Mouse (Mus musculus): ENCODE results near the gene Wnt5b. TPM values are rescaled to one million over a fixed set of nuclear protein-coding genes. Genes with fewer than 3 reads are reported as not detected.
"Not testable (repeated sequence)": the region's sequence is repeated elsewhere in the genome, so short reads cannot be mapped to it uniquely, and the experiment has no call there.

Gene Wnt5b
- polyA plus RNA-seq, 1 experiment from 2014 or later: 5.8 TPM

DNA sequence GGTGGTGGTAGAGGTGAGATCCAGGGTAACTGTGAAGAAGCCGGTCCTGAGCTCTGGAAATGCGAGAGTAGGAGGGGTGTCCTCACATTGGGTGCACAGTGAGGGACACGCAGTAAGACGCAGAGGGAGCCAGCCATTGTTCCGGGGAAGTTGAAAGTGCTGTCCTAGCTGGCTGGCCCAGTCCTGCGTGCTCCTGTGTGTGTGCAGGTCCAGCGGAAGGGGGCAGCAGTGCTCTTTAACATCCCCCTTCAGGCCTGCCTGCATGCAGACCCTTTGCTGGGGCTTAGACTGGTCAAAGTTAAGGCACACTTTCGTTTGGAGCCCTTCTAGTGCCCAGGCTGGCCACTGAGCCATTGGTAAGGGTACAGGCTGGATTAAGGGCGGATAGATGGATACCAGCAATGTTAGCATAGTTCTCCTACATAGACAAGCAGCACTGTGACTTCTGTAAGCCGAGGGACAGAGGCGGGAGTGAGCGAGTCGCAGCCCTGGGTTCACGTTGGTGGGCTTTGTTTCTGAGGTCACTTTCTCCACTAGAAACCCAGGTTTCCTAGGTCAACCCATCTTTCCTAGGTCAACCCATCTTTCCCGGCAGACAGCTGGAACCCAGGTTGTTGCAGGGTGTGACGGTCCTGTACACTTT lies 61.1 kb downstream of the Wnt5b start:
- whole genome bisulfite sequencing: 50% methylated on average over 16 of the region's 16 CpGs
- H3K27me3 ChIP-seq: no peaks in the 10 kb centered on the region
- no peak for ATAC-seq (replicated peaks; ENCODE audit: insufficient number of reproducible peaks, insufficient read depth, low FRiP score, low read depth)
- 0 out of 2 replicates have a peak overlapping the region, but pooled peaks have one; percentile 25 for H3K9ac ChIP-seq
- no peaks in the 10 kb centered on the region for H3K9me3 ChIP-seq (replicated peaks)
- H3K4me1 ChIP-seq (replicated peaks): peaks cover 48% of the 10 kb centered on the region
- peak overlapping the region; percentile 94 for H3K4me2 ChIP-seq
- no peaks in the 10 kb centered on the region for H3K36me3 ChIP-seq
- H3K4me3 ChIP-seq: peak overlapping the region; percentile 29
- 0 out of 2 replicates have a peak overlapping the region, but pooled peaks have one; percentile 21 for H3K27ac ChIP-seq

DNA sequence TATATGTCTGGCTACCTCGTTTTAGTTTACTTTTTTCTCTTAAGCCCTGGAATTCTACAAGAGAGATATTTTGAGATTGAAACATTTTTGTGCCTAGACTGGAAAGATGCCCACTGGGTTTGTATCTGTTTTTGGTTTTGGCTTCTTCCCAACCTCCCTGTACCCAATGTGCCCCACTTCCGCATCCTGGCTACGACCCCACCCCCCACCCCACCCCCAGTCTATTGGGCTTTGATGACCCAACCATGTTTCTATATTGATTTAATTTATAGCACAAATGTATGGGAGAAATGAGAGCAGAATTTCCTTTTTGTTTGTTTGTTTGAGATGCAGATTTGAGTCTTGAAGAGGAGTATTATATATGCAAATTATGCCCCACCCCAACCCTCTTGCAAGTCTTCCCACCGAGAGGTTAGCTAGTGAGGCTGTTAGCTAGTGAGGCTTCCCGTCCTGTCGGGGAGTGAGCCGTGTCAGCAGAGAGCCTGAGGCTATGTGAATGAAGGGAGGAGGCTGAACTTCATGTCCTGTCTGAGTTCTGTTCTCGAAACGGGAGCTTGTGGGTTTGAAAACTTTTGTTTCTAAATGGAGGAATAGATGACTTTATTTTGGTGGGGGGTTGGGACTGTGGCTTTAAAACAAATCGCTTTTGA lies 62.3 kb downstream of the Wnt5b start:
- H3K27ac ChIP-seq; H3K9me3 ChIP-seq (replicated peaks); ATAC-seq (replicated peaks; ENCODE audit: insufficient number of reproducible peaks, insufficient read depth, low FRiP score, low read depth); H3K36me3 ChIP-seq; H3K27me3 ChIP-seq: not testable (repeated sequence)
- WGBS: 8% methylated on average over 10 of the region's 10 CpGs
- Histone ChIP-seq H3K9ac (peak overlapping the region; percentile 18; the same call in 1 of the 2 replicates), H3K4me1 (replicated peaks) (peaks cover 57% of the 10 kb centered on the region), H3K4me3 (peak overlapping the region; percentile 88), H3K4me2 (peak overlapping the region; percentile 94)

DNA sequence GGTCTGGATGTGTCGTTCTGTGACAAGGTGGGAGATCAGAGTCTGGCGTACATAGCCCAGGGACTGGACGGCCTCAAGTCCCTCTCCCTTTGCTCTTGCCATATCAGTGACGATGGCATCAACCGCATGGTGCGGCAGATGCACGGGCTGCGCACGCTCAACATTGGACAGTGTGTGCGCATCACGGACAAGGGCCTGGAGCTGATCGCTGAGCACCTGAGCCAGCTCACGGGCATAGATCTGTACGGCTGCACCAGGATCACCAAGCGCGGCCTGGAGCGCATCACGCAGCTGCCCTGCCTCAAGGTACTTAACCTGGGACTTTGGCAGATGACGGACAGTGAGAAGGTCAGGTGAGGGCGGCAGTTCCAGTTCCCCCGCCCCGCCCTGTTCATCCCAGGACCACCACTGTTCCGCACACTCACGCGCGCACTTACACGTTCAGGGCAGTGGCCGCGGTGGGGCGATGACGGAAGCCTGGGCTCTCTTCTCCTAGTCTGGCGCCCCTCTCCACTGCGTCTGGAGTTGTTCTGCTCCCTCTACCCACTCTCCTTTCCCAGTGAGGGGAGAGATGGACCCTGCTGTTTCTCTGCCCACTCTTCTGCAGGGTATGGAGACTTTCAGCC lies 63.3 kb downstream of the Wnt5b start:
- peaks cover 57% of the 10 kb centered on the region for H3K4me1 ChIP-seq (replicated peaks)

DNA sequence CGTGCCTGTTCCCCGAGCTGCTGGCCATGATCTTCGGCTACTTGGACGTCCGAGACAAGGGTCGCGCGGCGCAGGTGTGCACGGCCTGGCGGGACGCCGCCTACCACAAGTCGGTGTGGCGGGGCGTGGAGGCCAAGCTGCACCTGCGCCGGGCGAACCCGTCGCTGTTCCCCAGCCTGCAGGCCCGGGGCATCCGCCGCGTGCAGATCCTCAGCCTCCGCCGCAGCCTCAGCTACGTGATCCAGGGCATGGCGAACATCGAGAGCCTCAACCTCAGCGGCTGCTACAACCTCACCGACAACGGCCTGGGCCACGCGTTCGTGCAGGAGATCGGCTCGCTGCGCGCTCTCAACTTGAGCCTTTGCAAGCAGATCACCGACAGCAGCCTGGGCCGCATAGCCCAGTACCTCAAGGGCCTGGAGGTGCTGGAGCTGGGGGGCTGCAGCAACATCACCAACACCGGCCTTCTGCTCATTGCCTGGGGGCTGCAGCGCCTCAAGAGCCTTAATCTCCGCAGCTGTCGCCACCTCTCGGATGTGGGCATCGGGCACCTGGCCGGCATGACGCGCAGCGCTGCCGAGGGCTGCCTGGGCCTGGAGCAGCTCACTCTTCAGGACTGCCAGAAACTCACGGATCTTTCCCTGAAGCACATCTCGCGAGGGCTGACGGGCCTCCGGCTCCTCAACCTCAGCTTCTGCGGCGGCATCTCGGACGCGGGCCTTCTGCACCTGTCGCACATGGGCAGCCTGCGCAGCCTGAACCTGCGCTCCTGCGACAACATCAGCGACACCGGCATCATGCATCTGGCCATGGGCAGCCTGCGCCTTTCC lies 64.1 kb downstream of the Wnt5b start:
- peaks cover 52% of the 10 kb centered on the region for H3K4me1 ChIP-seq (replicated peaks)

More for the DNA sequence above, 63.3 kb downstream of the Wnt5b start:
- ATAC-seq (replicated peaks; ENCODE audit: insufficient number of reproducible peaks, insufficient read depth, low FRiP score, low read depth): no peak
- H3K36me3 ChIP-seq: no peaks in the 10 kb centered on the region
- peak overlapping the region; percentile 94 for H3K9ac ChIP-seq
- H3K9me3 ChIP-seq (replicated peaks): no peaks in the 10 kb centered on the region
- H3K27me3 ChIP-seq: no peaks in the 10 kb centered on the region
- H3K4me3 ChIP-seq: peak overlapping the region; percentile 88
- WGBS: under 1% methylated on average over 33 of the region's 33 CpGs
- peak overlapping the region; percentile 94 for H3K4me2 ChIP-seq
- H3K27ac ChIP-seq: peak overlapping the region; percentile 99

DNA sequence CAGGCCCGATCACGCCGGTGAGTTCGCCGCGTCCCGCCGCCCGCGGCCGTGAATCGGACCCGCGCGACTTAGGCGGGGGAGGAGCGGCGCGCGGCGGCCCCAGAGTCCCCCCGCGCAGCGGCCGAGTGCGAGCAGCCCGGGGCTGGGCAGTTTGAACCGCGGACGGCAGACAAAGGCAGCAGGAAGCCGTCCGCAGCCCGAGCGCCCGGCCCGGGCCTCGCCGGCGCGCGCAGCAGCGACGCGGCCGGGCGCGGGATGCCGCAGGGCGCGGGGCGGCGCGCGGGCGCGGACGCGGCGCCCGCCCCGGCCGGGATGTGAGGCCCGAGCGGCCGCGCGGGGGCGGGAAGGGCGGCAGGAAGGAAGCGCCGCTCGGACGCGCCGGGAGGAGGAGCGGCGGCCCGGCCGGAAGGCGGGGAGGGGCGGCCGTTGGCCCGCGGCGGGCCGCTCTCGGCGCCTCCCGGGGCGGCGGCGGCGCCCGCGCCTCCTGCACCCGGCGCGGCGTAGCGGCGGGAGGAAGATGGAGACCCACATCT lies 64.7 kb downstream of the Wnt5b start, which contains the start of gene Fbxl14:
Fbxl14 (plus strand) TSS at position 326 of the 533 bp plus-strand sequence.
- H3K4me3 ChIP-seq: peak within 1 kb of the TSS; percentile 88
- no peaks in the 10 kb centered on the region for H3K27me3 ChIP-seq
- peak within 1 kb of the TSS; percentile 94 for H3K9ac ChIP-seq
- no peaks in the 10 kb centered on the region for H3K9me3 ChIP-seq (replicated peaks)
- WGBS: under 1% methylated on average over 69 of the region's 101 CpGs
- H3K36me3 ChIP-seq: no peaks in the 10 kb centered on the region
- peak within 1 kb of the TSS; percentile 94 for H3K4me2 ChIP-seq
- peak; percentile 82 for ATAC-seq (replicated peaks; ENCODE audit: insufficient number of reproducible peaks, insufficient read depth, low FRiP score, low read depth)
- peaks cover 49% of the 10 kb centered on the region for H3K4me1 ChIP-seq (replicated peaks)
- H3K27ac ChIP-seq: peak within 1 kb of the TSS; percentile 99

More for the DNA sequence above, 64.1 kb downstream of the Wnt5b start:
- no peaks in the 10 kb centered on the region for H3K27me3 ChIP-seq
- no peaks in the 10 kb centered on the region for H3K36me3 ChIP-seq
- WGBS: under 1% methylated on average over 70 of the region's 70 CpGs
- peak overlapping the region; percentile 94 for H3K4me2 ChIP-seq
- H3K4me3 ChIP-seq: peak overlapping the region; percentile 88
- H3K27ac ChIP-seq: peak overlapping the region; percentile 99
- peak; percentile 16; the same call in 1 of the 2 replicates for ATAC-seq (replicated peaks; ENCODE audit: insufficient number of reproducible peaks, insufficient read depth, low FRiP score, low read depth)
- no peaks in the 10 kb centered on the region for H3K9me3 ChIP-seq (replicated peaks)
- peak overlapping the region; percentile 94 for H3K9ac ChIP-seq

DNA sequence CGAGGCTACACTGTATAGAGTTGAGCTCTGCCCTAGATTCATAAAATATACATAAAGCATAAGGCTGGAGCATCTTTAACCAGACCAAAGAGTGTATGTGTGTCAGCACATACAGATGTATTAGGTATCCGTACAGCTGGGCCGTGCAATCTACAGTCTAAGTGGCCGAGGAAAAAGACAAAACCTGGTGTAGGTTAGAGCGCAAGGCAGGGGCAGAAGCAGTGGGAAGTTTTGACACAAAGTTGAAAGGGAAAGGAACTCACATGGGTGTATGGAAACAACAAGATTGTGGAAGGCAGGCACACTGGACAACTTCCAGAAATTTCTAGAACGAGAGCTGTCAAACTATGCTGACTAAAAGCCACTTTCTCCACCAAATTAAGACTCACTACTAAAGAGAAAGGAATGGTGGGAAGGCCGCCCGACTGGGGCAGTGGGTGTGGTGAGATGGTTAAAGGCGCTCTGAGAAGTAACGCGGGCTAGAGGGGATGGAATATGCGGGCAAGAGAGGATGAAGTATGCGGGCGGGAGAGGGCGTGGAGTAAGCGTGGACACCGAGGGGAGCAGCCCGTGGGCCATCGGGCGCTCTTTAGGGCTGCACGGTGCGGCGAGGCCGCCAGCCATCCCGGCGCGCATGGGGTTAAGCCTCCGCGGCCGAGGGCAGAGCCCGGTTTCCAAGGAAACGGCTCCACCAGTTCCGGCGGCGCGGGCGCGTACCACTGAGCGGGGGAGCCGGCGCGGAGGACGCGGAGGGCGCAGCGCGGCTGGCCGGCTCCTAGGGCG lies 65.4 kb downstream of the Wnt5b start:
- H3K4me3 ChIP-seq: peak overlapping the region; percentile 88
- no peaks in the 10 kb centered on the region for H3K9me3 ChIP-seq (replicated peaks)
- 1% methylated on average over 49 of the region's 49 CpGs for WGBS

DNA sequence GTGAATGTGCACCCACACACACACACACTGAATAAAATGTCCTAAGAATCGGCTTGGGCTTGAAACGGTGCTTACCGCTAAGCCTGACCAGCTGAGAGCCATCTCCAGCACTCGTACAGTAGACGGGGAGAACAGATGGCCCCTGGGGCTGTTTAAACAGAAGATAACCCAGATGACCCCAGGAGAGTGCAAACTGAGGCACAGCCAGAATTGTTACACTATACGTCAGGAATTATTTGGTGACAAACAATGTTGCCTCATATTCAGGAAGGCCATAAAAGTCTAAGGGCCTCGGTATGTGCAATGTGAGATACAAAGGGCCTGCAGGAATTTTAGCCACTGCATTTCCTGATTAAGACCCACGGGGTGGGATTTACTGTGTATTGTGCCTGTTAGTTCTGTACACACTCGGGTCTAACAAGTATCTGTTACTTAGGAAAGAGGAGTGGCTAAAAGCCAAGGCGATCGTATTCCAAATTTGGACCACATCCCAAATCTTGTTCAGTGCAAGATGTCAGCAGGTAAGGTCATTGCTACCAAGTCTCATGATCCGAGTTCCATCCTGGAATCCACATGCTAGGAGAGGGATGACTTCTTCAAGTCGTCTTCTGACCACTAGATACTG lies 66.3 kb downstream of the Wnt5b start:
- WGBS: 25% methylated on average over 13 of the region's 13 CpGs
- no peak overlapping the region for H3K9ac ChIP-seq
- no peak for ATAC-seq (replicated peaks; ENCODE audit: insufficient number of reproducible peaks, insufficient read depth, low FRiP score, low read depth)

More for the DNA sequence above, 65.4 kb downstream of the Wnt5b start:
- peak; percentile 88 for ATAC-seq (replicated peaks; ENCODE audit: insufficient number of reproducible peaks, insufficient read depth, low FRiP score, low read depth)
- Histone ChIP-seq H3K36me3 (no peaks in the 10 kb centered on the region), H3K27me3 (no peaks in the 10 kb centered on the region), H3K9ac (peak overlapping the region; percentile 94), H3K4me2 (peak overlapping the region; percentile 94), H3K27ac (peak overlapping the region; percentile 99), H3K4me1 (replicated peaks) (peaks cover 50% of the 10 kb centered on the region)

DNA sequence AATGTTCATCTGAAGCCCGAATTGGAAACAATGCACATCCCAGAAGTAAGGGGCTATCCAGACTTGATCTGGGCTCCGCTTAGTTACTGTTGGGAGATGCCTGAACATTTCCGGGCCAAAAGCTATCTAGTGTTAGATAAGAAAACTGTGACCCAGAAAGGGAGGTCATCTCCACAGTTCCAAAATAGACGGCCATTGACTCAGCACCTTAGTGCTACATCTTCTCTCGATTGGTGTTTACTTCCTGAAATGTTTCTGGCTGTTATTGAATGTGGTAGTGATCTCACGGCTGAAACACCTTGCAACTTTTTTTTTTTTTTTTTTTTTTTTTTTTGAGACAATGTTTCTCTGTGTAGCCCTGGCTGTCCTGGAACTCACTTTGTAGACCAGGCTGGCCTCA lies 68.2 kb downstream of the Wnt5b start:
- no peaks in the 10 kb centered on the region for H3K36me3 ChIP-seq
- H3K9ac ChIP-seq: no peak overlapping the region
- H3K4me3 ChIP-seq: no peak overlapping the region
- 55% methylated on average over 6 of the region's 6 CpGs for WGBS
- H3K4me1 ChIP-seq (replicated peaks): peaks cover 32% of the 10 kb centered on the region
- H3K27me3 ChIP-seq: no peaks in the 10 kb centered on the region
- H3K4me2 ChIP-seq: no peak overlapping the region
- no peaks in the 10 kb centered on the region for H3K9me3 ChIP-seq (replicated peaks)
- ATAC-seq (replicated peaks; ENCODE audit: insufficient number of reproducible peaks, insufficient read depth, low FRiP score, low read depth): no peak
- no peak overlapping the region for H3K27ac ChIP-seq

More for the DNA sequence above, 66.3 kb downstream of the Wnt5b start:
- peak overlapping the region; percentile 88; the same call in 1 of the 2 replicates for H3K4me3 ChIP-seq
- peaks cover 45% of the 10 kb centered on the region for H3K4me1 ChIP-seq (replicated peaks)
- peak overlapping the region; percentile 94 for H3K4me2 ChIP-seq
- no peaks in the 10 kb centered on the region for H3K27me3 ChIP-seq
- no peaks in the 10 kb centered on the region for H3K9me3 ChIP-seq (replicated peaks)
- H3K27ac ChIP-seq: peak overlapping the region; percentile 99
- no peaks in the 10 kb centered on the region for H3K36me3 ChIP-seq

DNA sequence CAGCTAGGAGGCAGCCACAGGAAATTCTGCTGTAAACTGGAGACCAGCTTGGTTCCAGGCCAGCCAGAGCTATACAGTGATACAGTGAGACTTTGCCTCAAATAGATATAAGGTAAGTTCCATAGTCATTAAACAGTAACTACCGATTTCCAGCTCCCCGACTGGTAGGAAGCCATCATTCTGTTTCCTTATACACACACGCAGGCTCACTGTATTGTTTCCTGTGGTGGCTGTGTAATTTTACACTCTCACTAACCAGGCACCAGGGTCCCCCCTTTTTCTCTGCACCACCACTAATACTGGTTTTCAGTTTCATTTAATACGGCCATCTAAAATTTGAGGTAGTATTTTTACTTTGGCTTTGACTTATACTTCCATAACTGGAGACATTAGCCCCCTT lies 70.2 kb downstream of the Wnt5b start:
- 69% methylated on average over 4 of the region's 4 CpGs for WGBS
- H3K9ac ChIP-seq: no peak overlapping the region

DNA sequence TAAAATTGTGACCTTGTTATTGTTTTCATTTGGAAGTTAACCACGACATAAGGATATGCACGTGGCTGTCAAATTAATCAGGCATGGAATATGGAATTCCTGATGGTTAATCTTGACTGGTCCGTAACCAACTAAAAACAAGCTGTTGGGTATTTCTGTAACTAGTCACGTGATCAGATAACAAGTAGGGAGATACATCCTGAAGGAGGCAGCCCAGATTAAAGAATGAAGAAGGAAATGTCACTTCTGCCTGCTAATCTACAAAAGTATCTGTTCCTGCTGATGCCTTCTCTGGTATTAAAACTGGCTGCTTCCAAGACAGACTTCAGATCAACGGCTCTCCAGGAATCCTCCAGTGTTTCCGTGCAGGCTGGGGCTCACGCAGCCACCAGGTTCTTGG lies 70.7 kb downstream of the Wnt5b start:
- H3K36me3 ChIP-seq: no peaks in the 10 kb centered on the region
- H3K27ac ChIP-seq: no peak overlapping the region
- peaks cover 20% of the 10 kb centered on the region for H3K4me1 ChIP-seq (replicated peaks)
- H3K27me3 ChIP-seq: no peaks in the 10 kb centered on the region
- 51% methylated on average over 7 of the region's 7 CpGs for WGBS
- H3K9ac ChIP-seq: no peak overlapping the region
- no peak overlapping the region for H3K4me2 ChIP-seq
- H3K9me3 ChIP-seq (replicated peaks): no peaks in the 10 kb centered on the region
- no peak overlapping the region for H3K4me3 ChIP-seq
- no peak for ATAC-seq (replicated peaks; ENCODE audit: insufficient number of reproducible peaks, insufficient read depth, low FRiP score, low read depth)

More for the DNA sequence above, 70.2 kb downstream of the Wnt5b start:
- Histone ChIP-seq H3K4me2 (no peak overlapping the region), H3K27ac (no peak overlapping the region), H3K27me3 (no peaks in the 10 kb centered on the region), H3K36me3 (no peaks in the 10 kb centered on the region), H3K9me3 (replicated peaks) (no peaks in the 10 kb centered on the region), H3K4me3 (no peak overlapping the region), H3K4me1 (replicated peaks) (peaks cover 22% of the 10 kb centered on the region)
- no peak for ATAC-seq (replicated peaks; ENCODE audit: insufficient number of reproducible peaks, insufficient read depth, low FRiP score, low read depth)

Data from heart, embryonic 15.5 days (tissue).